Mouse (Mus musculus) cortical plate, adult 2 months (tissue): ENCODE measurements around the gene Pdss2. TPM values are rescaled to one million over a fixed set of nuclear protein-coding genes. Genes with fewer than 3 reads are reported as not detected.

Experiments used
- H3K27ac ChIP-seq: fragments of 200-500 bp; 2 replicates; pipeline ENCODE4 v1.5.1; 2012; ENCODE audit warnings: low read length, control low read depth, inconsistent platforms; ENCODE audit not compliant: insufficient read depth
- H3K4me1 ChIP-seq: fragments of 200-500 bp; 2 replicates; pipeline ENCODE4 v1.6.1; 2011; ENCODE audit warnings: low read length; ENCODE audit not compliant: control insufficient read depth, insufficient read depth
- H3K4me3 ChIP-seq: fragments of 200-500 bp; 2 replicates; pipeline ENCODE4 v1.5.1; 2011; ENCODE audit warnings: mild to moderate bottlenecking, low read length, control low read depth; ENCODE audit not compliant: insufficient read depth
- CTCF ChIP-seq: fragments of 200-500 bp; IDR thresholded peaks from 2 replicates; pipeline ENCODE4 v1.5.1; 2011; ENCODE audit warnings: mild to moderate bottlenecking, control low read depth, low read length; ENCODE audit not compliant: insufficient read depth; ENCODE audit errors: extremely low read depth
- POLR2A ChIP-seq: fragments of 200-500 bp; IDR thresholded peaks from 2 replicates; pipeline ENCODE4 v1.6.1; 2011; ENCODE audit warnings: mild to moderate bottlenecking, low read length, control low read depth; ENCODE audit not compliant: insufficient read depth; ENCODE audit errors: extremely low read depth
- polyA plus RNA-seq: library from polyadenylated mRNA; depleted of rRNA; stranded (reverse); fragments of >200 nt; gene quantifications from 2 replicates; pipeline ENCODE4 v1.2.3, GENCODE M21; 2012

Gene Pdss2
- polyA plus RNA-seq, 1 experiment: 12.1 TPM

DNA sequence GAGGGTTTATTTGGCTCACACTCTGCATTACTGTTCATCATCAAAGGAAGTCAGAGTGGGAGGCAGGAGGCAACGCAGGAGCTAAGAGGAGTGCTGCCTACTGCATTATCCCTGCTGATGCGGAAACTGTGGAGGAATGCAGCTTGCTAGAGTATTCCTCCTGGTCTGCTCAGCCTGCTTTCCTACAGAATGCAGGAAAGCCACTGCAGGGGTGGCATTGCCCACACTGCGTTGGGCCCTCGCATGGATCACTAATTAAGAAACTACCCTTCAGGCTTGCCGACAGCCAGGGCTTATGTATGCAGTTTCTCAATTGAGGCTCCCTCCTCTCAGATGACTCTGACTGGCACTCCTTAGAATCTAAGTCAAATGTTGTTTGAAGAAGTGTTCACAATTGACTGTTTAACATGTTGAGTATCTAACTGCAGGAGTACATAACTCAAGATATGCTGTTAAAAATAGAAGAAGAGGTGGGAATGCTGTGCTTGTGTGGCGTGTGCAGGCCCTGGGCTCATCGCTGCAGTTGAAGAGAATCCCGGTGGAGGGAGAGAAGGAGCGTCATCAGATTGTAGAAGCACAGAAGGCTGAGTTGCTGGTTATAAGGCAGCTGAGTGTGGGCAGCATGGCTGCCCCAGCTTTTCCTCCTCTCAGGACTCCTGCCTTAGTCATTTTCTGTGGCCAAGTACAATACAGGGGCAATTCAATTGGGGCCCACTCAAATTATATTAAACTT lies 101.3 kb downstream of the Pdss2 start:
- peaks cover 4% of the 10 kb centered on the region; the same call in 1 of the 2 replicates for H3K4me1 ChIP-seq
- no peak overlapping the region for H3K27ac ChIP-seq
- TF ChIP-seq POLR2A: no peak
- no peak for TF ChIP-seq CTCF
- H3K4me3 ChIP-seq: no peak overlapping the region

DNA sequence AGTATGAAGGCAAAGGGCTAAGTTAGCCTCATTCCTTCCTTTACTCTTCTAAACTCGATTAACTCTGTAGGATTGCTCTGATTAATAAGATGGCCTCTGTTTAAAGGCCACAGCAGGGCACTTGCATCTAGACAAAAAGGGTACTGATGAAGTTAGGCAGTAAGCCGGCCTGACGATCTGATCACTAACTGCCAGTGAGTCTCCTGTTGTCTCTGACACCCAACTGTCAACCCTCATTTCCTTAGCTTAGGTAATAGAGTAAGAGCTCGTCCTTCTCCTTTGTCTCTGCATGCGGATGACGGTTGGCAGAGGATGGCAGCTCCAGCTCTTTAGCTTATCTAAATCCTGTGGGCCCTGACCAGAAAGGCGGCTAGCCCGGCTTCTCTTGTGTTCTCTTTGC lies 102.1 kb downstream of the Pdss2 start:
- Histone ChIP-seq H3K4me1 (peaks cover 4% of the 10 kb centered on the region; the same call in 1 of the 2 replicates), H3K27ac (no peak overlapping the region), H3K4me3 (no peak overlapping the region)
- TF ChIP-seq POLR2A (no peak), CTCF (no peak)

DNA sequence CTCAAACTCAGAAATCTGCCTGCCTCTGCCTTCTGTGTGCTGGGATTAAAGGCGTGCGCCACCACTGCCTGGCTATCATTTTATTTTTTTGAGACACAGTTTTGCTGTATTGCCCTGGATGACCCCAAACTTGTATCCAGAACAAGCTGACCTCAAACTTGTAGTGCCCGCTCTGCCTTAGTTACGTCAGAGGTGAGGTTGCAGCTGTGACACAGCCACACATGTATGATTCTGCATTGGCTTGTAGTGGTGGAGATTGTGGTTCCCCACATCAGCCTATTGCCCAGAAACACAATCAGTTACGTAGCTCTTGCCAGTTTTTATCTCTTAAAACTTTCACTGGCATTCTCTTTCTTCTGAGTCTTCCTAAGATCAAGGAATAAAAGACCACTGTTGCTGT lies 108.5 kb downstream of the Pdss2 start:
- TF ChIP-seq POLR2A (no peak), CTCF (no peak)
- Histone ChIP-seq H3K4me3 (no peak overlapping the region), H3K4me1 (no peaks in the 10 kb centered on the region), H3K27ac (no peak overlapping the region)

DNA sequence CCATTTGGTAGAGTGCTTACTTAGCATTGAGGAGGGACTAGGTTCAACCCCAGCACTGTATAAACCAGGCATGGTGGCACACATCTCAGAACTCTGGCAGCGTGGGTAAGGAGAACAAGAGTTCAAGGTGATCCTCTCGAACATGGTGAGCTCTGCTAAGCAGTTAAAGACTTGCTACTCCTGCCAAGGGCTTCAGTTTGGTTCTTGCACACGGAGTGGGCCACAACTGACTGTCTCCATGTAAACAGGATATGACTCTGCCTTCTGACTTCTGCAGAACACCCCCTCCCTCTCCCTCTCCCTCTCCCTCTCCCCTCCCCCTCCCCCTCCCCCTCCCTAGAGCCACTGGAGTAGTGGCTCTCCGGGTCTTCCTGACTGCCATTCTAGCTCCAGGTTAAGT lies 109.4 kb downstream of the Pdss2 start:
- no peaks in the 10 kb centered on the region for H3K4me1 ChIP-seq
- H3K4me3 ChIP-seq: no peak overlapping the region
- H3K27ac ChIP-seq: no peak overlapping the region
- TF ChIP-seq CTCF: no peak
- TF ChIP-seq POLR2A: no peak

DNA sequence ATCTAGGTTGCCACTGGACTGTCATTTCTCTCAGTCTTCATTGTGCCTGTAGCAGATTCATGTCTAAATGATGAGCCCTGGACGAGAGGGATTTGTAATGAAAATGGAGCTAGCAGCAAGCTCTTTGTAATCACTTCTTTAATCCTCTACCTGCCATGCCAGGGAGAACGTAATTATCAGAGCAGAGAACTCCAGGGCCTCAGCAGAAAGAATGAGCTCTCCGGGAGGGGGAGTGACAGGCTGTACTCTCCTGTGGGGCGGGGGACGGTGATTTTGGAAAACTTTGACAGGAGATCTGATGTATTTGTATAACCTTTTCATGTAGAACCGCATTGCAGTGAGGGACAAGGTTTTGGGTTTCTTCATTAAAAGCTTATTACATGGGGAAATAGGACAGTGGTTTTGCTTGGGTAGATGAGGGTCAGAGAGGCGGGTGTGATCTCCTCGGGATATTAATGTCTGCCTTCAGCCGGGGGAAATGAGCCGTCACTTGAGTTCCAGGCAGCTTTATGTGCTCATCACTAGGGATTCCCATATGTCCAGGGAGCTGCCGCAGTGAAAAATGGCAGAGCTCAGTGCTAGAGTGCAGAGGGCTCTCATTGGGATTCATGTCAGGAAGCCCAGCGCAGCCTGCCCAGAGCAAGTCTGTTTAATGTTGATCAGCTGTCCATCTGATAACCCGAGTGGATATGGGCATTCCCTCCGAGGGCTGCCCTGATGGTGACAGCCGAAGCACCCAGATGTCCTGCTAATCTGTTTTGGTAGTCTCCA lies 110.8 kb downstream of the Pdss2 start:
- H3K4me3 ChIP-seq: no peak overlapping the region
- TF ChIP-seq POLR2A: no peak
- no peak for TF ChIP-seq CTCF
- H3K4me1 ChIP-seq: no peaks in the 10 kb centered on the region
- H3K27ac ChIP-seq: no peak overlapping the region

DNA sequence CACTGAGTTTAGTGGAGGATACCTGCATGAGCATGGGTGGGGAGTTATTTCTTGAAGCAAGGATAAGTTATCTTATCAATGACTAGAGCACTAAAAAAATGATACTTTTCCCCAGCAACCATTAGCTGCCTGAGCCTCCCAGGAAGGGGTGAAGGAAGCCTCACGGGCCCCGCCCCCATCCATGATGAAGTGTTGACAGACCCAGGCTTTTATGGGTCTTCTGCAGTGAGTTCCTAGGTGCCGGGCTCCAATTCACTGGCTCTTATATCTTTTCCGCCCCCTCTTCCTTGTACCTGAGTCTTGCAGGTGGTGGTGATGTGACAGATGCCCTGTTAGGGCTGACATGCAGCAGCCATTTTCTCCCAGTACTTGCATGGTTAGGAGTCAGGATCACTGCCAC lies 114.6 kb downstream of the Pdss2 start:
- Histone ChIP-seq H3K4me1 (no peaks in the 10 kb centered on the region), H3K27ac (no peak overlapping the region)
- TF ChIP-seq CTCF (no peak), POLR2A (no peak)

DNA sequence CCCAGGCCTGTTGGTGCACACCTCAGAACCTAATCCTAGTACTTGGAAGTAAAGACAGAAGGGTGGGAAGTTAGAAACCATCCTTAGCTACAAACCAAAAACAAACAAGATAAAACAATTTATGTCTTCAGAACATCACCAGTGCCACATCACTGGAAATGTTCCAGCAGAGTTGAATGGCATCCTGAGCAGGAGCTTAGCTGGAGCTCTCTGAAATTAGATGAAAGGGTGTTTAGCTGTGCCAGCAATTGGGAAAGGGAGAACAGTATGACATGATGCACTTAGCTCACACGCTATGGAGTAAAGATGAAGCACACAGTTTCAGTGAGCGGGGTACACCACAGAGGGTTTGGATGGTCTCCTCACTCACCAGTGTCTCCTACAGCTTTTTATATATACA lies 115.8 kb downstream of the Pdss2 start:
- no peak for TF ChIP-seq POLR2A
- TF ChIP-seq CTCF: no peak
- Histone ChIP-seq H3K4me3 (no peak overlapping the region), H3K27ac (no peak overlapping the region), H3K4me1 (no peaks in the 10 kb centered on the region)

More for the DNA sequence above, 114.6 kb downstream of the Pdss2 start:
- no peak overlapping the region for H3K4me3 ChIP-seq

DNA sequence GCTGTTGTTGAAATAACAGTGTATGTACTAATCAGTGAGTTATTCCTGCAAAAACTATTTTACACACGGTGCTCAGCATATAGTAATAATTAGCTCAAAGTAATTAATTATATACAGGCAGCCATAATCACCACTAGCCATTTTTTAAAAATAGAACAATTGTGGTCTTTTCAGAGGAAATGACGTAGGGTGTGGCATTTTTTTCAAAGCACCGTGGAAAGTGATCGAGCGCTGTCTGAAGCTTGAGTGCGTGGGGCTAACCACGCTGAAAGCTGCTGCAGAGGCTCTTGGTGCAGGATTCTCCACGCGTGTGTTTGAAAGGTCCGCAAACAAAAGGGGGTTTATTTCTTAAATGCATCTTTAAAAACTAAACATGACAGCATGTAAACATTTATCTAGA lies 118.5 kb downstream of the Pdss2 start:
- H3K4me1 ChIP-seq: no peaks in the 10 kb centered on the region
- H3K27ac ChIP-seq: no peak overlapping the region
- TF ChIP-seq POLR2A (no peak), CTCF (no peak)
- H3K4me3 ChIP-seq: no peak overlapping the region

DNA sequence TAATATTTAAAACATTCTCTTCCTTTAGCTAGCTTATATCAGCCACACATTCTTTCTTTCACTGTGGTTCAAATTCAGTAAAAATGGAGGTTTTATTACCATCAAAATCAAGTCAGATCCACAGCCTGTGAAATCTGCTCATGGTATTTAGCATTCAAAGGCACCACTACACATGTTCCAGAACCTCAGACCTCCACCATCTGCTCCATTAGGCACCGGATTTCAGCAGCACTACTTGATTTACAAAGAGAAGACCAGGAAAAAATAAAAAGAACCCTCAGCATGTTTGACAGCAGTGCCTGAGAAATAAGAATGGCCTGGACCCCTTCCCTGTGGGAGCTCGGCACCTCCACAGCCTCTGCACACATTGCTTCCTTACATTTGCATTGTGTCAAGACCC lies 128.4 kb downstream of the Pdss2 start:
- H3K4me3 ChIP-seq: no peak overlapping the region

DNA sequence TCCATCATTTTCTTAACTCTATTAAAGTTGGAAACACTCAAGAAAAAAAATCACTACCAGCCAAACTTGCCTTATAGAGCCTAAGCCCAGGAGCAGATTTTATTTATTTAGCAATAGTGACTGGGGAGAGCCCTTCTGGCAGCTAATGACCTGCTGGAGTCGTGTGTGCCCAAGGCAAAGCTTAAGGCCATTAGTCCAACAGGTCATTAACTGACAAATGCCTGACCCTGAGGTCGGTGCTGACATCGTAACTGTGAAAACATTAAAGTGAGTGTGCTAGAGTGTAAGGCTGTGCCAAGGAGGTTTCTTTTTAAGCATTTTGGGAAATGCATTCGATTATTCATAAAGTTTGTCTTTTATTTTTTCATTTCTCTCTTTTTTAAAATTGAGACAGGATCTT lies 136.6 kb downstream of the Pdss2 start:
- Histone ChIP-seq H3K27ac (no peak overlapping the region), H3K4me1 (no peaks in the 10 kb centered on the region), H3K4me3 (no peak overlapping the region)

More for the DNA sequence above, 128.4 kb downstream of the Pdss2 start:
- Histone ChIP-seq H3K27ac (no peak overlapping the region), H3K4me1 (no peaks in the 10 kb centered on the region)
- TF ChIP-seq POLR2A (no peak), CTCF (no peak)

More for the DNA sequence above, 136.6 kb downstream of the Pdss2 start:
- no peak for TF ChIP-seq CTCF
- no peak for TF ChIP-seq POLR2A
